8 mouse cellular contexts compared by ENCODE assay signal in genomic region chr13:74061613-74062377, GRCm38 (mm10). TPM values are rescaled to one million over a fixed set of nuclear protein-coding genes. Genes with fewer than 3 reads are reported as not detected.
DNase-seq lines count a peak whose midpoint lies in the region; ATAC-seq lines count a peak whose summit lies in the region.

Gene Cep72 (minus strand): TSS chr13:74062299.

- H3K4me1 ChIP-seq in forebrain, embryonic 11.5 days (replicated peaks; ENCODE audit: control insufficient read depth, insufficient read depth, low read length): no peaks in the 10 kb centered on the region
- no peaks in the 10 kb centered on the region for H3K4me1 ChIP-seq in heart, embryonic 15.5 days (replicated peaks)
- H3K4me1 ChIP-seq in liver, embryonic 13.5 days (replicated peaks): peaks cover 42% of the 10 kb centered on the region
- H3K4me1 ChIP-seq in stomach, embryonic 14.5 days (ENCODE audit: control insufficient read depth, insufficient read depth, low read length): no peaks in the 10 kb centered on the region

- H3K4me2 ChIP-seq in forebrain, embryonic 11.5 days (ENCODE audit: low read depth, low read length, severe bottlenecking): peak within 1 kb of the TSS; percentile 56
- H3K4me2 ChIP-seq in heart, embryonic 15.5 days: peak within 1 kb of the TSS; percentile 75
- H3K4me2 ChIP-seq in liver, embryonic 13.5 days: peak within 1 kb of the TSS; percentile 71
- peak within 1 kb of the TSS; percentile 30 for H3K4me2 ChIP-seq in stomach, embryonic 14.5 days (replicated peaks; ENCODE audit: low read depth, low read length)

- H3K4me3 ChIP-seq in forebrain, embryonic 11.5 days (ENCODE audit: low read depth, low read length): peak within 1 kb of the TSS; percentile 84
- peak within 1 kb of the TSS; percentile 90 for H3K4me3 ChIP-seq in heart, embryonic 15.5 days
- peak within 1 kb of the TSS; percentile 82 for H3K4me3 ChIP-seq in liver, embryonic 13.5 days (replicated peaks)
- H3K4me3 ChIP-seq in stomach, embryonic 14.5 days (ENCODE audit: low read depth, low read length): peak within 1 kb of the TSS; percentile 61

- DNase-seq in CD8-positive naive resting alpha-beta T cell, adult 2 months (ENCODE audit: low read depth in 2 of 2, low spot score in 2 of 2): peak; percentile 84 to 89
- peak; percentile 90 for DNase-seq in c-Kit-positive CD71-positive TER-119-negative erythroid progenitor cells, embryonic 14.5 days (ENCODE audit: low read depth)
- DNase-seq in forebrain, embryonic 11.5 days (ENCODE audit: low spot score): peak; percentile 97
- DNase-seq in kidney, postnatal 14 days: peak; percentile 94
- peak; percentile 86 for DNase-seq in liver, embryonic 13.5 days
- peak; percentile 88 to 89 for DNase-seq in natural killer cell, adult 2 months (ENCODE audit: low spot score in 2 of 2)

- peak within 1 kb of the TSS; percentile 90 for H3K9ac ChIP-seq in forebrain, embryonic 11.5 days (ENCODE audit: low read length)
- H3K9ac ChIP-seq in heart, embryonic 15.5 days: peak within 1 kb of the TSS; percentile 83
- peak within 1 kb of the TSS; percentile 82 for H3K9ac ChIP-seq in liver, embryonic 13.5 days
- H3K9ac ChIP-seq in stomach, embryonic 14.5 days (replicated peaks; ENCODE audit: low read depth, low read length): peak within 1 kb of the TSS; percentile 64

- peak; percentile 99 for ATAC-seq in forebrain, embryonic 11.5 days (replicated peaks; ENCODE audit: low FRiP score)
- ATAC-seq in heart, embryonic 15.5 days (replicated peaks; ENCODE audit: insufficient number of reproducible peaks, insufficient read depth, low FRiP score, low read depth): peak; percentile 95
- peak; percentile 87 for ATAC-seq in liver, embryonic 13.5 days (ENCODE audit: low read depth)
- peak; percentile 97 for ATAC-seq in stomach, embryonic 14.5 days (ENCODE audit: insufficient number of reproducible peaks, insufficient read depth, low FRiP score, low read depth)

- WGBS in forebrain, embryonic 11.5 days: 4% methylated on average over 48 of the region's 48 CpGs
- WGBS in heart, embryonic 15.5 days: 3% methylated on average over 48 of the region's 48 CpGs
- 3% methylated on average over 48 of the region's 48 CpGs for WGBS in liver, embryonic 13.5 days (ENCODE audit: insufficient replicate concordance)
- WGBS in stomach, embryonic 14.5 days: 3% methylated on average over 48 of the region's 48 CpGs

- no peaks in the 10 kb centered on the region for H3K36me3 ChIP-seq in forebrain, embryonic 11.5 days (ENCODE audit: control insufficient read depth, insufficient read depth, low read length)
- H3K36me3 ChIP-seq in heart, embryonic 15.5 days: no peaks in the 10 kb centered on the region
- H3K36me3 ChIP-seq in liver, embryonic 13.5 days: peaks cover 8% of the 10 kb centered on the region
- peaks cover 9% of the 10 kb centered on the region; the same call in 1 of the 2 replicates for H3K36me3 ChIP-seq in stomach, embryonic 14.5 days (ENCODE audit: control insufficient read depth, insufficient read depth, low read length)

- no peaks in the 10 kb centered on the region for H3K9me3 ChIP-seq in forebrain, embryonic 11.5 days (ENCODE audit: control insufficient read depth, low read length)
- H3K9me3 ChIP-seq in heart, embryonic 15.5 days (replicated peaks): no peaks in the 10 kb centered on the region
- H3K9me3 ChIP-seq in liver, embryonic 13.5 days (replicated peaks): no peaks in the 10 kb centered on the region
- H3K9me3 ChIP-seq in stomach, embryonic 14.5 days (ENCODE audit: control insufficient read depth, low read depth, low read length): no peaks in the 10 kb centered on the region

- H3K27ac ChIP-seq in forebrain, embryonic 11.5 days (ENCODE audit: low read depth, low read length): peak within 1 kb of the TSS; percentile 69
- H3K27ac ChIP-seq in heart, embryonic 15.5 days: peak within 1 kb of the TSS; percentile 89
- peak within 1 kb of the TSS; percentile 80 for H3K27ac ChIP-seq in liver, embryonic 13.5 days
- peak within 1 kb of the TSS; percentile 81; the same call in 1 of the 2 replicates for H3K27ac ChIP-seq in stomach, embryonic 14.5 days (ENCODE audit: low read length)

- H3K27me3 ChIP-seq in forebrain, embryonic 11.5 days (ENCODE audit: control insufficient read depth, insufficient read depth, low read length): no peaks in the 10 kb centered on the region
- no peaks in the 10 kb centered on the region for H3K27me3 ChIP-seq in heart, embryonic 15.5 days
- no peaks in the 10 kb centered on the region for H3K27me3 ChIP-seq in liver, embryonic 13.5 days
- no peaks in the 10 kb centered on the region for H3K27me3 ChIP-seq in stomach, embryonic 14.5 days (ENCODE audit: control insufficient read depth, insufficient read depth, low read length)

RNA-seq across cellular contexts. Expression of gene Cep72, which starts in this region (rescaled TPM):
- polyA plus RNA-seq in forebrain, embryonic 11.5 days (2014; fragmentation: Nextera tagmentation; extraction: Ambion mirVana): 24.6 and 26.1 TPM in 2 replicates
- 8.8 and 9.3 TPM in 2 replicates for polyA plus RNA-seq in heart, embryonic 15.5 days (2015; fragmentation: Nextera tagmentation; extraction: Ambion mirVana)
- polyA plus RNA-seq in liver, embryonic 13.5 days (2015; fragmentation: Nextera tagmentation; extraction: Ambion mirVana): 7.8 and 8.6 TPM in 2 replicates
- polyA plus RNA-seq in stomach, embryonic 14.5 days (2014; fragmentation: Nextera tagmentation; extraction: Ambion mirVana): 14.7 and 17.0 TPM in 2 replicates

Comparison
In these comparisons a context has a peak if more than half of its experiments do, and no peak if none do; other contexts are left out.
1. Peak in every context shown above with its lines: DNase-seq, ATAC-seq, H3K4me3 ChIP-seq and H3K27ac ChIP-seq.